Mouse (Mus musculus): ENCODE results near the gene Gng5. TPM values are rescaled to one million over a fixed set of nuclear protein-coding genes. Genes with fewer than 3 reads are reported as not detected.

Gng5 gene
- polyA plus RNA-seq, 1 experiment from 2014 or later: 839 TPM

DNA sequence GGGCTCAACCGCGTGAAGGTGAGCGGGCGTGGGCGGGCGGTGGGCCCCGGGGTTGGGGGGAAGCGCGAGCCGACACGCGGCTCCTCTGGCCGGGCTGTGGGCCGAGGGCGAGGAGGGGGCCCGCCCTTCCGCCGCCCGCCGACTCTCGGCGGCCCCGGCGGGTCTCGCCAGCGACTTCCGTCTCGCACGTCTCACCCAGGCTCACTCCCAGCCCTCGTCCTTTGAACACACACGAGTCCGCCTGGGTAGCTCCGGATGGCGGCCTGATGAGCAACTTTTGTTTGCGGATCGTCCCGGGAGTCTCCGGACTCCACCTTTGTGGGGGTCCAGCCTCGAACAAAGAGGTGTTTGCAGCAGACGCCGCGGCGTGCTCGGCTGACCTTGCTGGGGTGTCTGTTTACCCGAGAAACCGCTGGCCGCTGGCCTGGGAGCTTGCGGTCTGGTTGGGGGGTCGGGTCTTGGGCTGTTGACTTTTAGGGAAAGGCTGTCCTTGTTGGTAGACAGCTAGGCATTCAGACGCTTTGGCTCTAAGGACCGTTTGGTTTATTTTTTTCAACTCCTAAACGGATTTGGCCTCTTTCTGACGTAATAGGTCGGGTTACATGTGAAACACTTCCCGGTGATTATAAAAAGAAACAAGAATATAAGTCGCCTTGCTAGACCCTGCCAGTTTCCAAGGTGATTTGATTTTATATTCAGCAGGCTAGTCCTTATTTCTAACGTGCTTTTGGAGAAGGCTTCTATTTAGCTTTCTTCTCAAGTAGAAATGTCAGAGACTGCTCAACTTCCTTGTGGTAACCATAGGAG, 599 bp downstream of the Gng5 start:
- H3K27ac ChIP-seq (replicated peaks): peak overlapping the region; percentile 96
- peak; percentile 81 for ATAC-seq (ENCODE audit: insufficient number of reproducible peaks, low FRiP score, low TSS enrichment, low read depth)
- under 1% methylated on average over 57 of the region's 57 CpGs for WGBS
- H3K9ac ChIP-seq: peak overlapping the region; percentile 94
- no peaks in the 10 kb centered on the region for H3K9me3 ChIP-seq (replicated peaks)
- peak overlapping the region; percentile 76 for H3K4me3 ChIP-seq (replicated peaks)
- peak overlapping the region; percentile 64 for H3K4me2 ChIP-seq (replicated peaks)
- peaks cover 17% of the 10 kb centered on the region for H3K4me1 ChIP-seq
- H3K36me3 ChIP-seq: peaks cover 11% of the 10 kb centered on the region; the same call in 1 of the 2 replicates
- no peaks in the 10 kb centered on the region for H3K27me3 ChIP-seq

DNA sequence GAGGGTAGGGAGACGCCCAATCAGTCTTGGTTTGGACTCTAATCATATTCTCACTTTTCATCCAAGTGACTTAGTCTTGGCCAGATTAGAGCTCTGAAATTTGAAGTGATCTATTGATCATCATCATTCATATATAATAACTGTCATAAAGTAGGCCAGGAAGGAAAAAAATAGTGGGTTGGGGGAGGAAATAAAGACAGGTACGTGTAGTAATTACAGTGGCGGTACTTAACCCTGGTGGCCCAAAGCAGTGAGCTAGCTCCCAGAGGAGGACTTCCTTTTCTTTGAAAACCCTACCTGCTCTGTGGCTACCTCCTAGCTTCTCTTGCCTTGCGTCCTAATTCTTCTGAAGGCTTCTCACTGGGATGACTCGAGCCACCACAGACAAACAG, 1.2 kb downstream of the Gng5 start:
- peaks cover 17% of the 10 kb centered on the region for H3K4me1 ChIP-seq
- ATAC-seq (ENCODE audit: insufficient number of reproducible peaks, low FRiP score, low TSS enrichment, low read depth): no peak
- H3K27ac ChIP-seq (replicated peaks): peak overlapping the region; percentile 96
- H3K9me3 ChIP-seq (replicated peaks): no peaks in the 10 kb centered on the region
- peaks cover 16% of the 10 kb centered on the region for H3K36me3 ChIP-seq
- 3% methylated on average over 5 of the region's 5 CpGs for WGBS
- H3K9ac ChIP-seq: peak overlapping the region; percentile 94
- peak overlapping the region; percentile 64 for H3K4me2 ChIP-seq (replicated peaks)
- no peaks in the 10 kb centered on the region for H3K27me3 ChIP-seq
- peak overlapping the region; percentile 76 for H3K4me3 ChIP-seq (replicated peaks)

DNA sequence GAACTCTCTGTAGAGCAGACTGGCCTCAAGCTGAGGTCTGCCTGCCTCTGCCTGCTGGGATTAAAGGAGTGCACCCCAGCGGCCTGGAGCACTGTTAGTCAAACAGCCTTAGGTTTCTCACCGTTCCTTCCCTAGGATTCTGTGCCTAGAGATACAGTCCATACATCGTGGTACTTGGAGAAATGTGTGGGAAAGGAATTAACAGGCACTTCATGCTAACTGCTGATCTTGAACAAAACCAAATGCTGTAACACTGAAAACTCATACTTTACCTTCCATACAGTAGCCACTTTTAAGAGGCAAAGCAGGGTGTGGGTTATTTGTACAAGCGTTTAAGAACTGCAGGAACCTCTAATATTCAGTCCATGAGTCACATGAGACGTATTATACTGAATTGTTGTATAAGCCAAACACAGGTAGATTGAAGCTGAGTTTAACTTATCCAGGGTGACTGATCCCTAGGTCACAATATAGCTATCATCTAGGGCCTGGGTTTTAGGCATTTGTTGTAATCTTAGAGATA, 2.1 kb downstream of the Gng5 start:
- Histone ChIP-seq H3K27ac (replicated peaks) (peak overlapping the region; percentile 14; the same call in 1 of the 2 replicates), H3K36me3 (peaks cover 22% of the 10 kb centered on the region), H3K4me1 (peaks cover 17% of the 10 kb centered on the region), H3K4me2 (replicated peaks) (peak overlapping the region; percentile 64), H3K9me3 (replicated peaks) (no peaks in the 10 kb centered on the region), H3K4me3 (replicated peaks) (peak overlapping the region; percentile 76), H3K9ac (no peak overlapping the region), H3K27me3 (no peaks in the 10 kb centered on the region)
- WGBS: 45% methylated on average over 5 of the region's 5 CpGs
- no peak for ATAC-seq (ENCODE audit: insufficient number of reproducible peaks, low FRiP score, low TSS enrichment, low read depth)

DNA sequence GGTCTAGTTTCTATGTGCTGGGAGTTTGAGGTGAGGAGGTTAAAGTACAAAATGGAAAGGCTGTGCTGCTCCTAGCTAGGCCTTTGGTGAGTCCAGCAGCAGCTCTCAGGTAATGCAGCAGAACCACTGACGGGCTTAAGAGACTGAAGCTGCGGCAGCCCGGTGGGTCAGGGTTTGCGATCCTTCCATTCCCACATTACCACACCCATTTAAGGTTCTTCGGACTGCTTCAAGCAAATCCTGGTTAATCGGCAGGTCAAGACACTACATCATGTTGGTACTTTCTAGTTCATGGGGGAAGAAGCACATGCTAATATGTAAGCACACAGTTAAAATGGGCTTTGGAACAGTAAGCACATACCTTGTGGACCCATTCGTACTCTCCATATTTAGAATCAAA, 7.1 kb downstream of the Gng5 start:
- no peak overlapping the region for H3K27ac ChIP-seq (replicated peaks)
- H3K9me3 ChIP-seq (replicated peaks): no peaks in the 10 kb centered on the region
- H3K27me3 ChIP-seq: no peaks in the 10 kb centered on the region
- peaks cover 59% of the 10 kb centered on the region for H3K36me3 ChIP-seq
- no peak overlapping the region for H3K4me3 ChIP-seq (replicated peaks)
- no peak for ATAC-seq (ENCODE audit: insufficient number of reproducible peaks, low FRiP score, low TSS enrichment, low read depth)
- no peak overlapping the region for H3K9ac ChIP-seq
- no peak overlapping the region for H3K4me2 ChIP-seq (replicated peaks)
- H3K4me1 ChIP-seq: 0 out of 2 replicates have a peak, but pooled peaks cover 2% of the 10 kb centered on the region
- WGBS: 93% methylated on average over 7 of the region's 7 CpGs

GRCm38 (mm10) chr3:146520226-146520797, 20.7 kb downstream of the Gng5 start:
- Histone ChIP-seq H3K4me1 (0 out of 2 replicates have a peak, but pooled peaks cover 3% of the 10 kb centered on the region), H3K27me3 (no peaks in the 10 kb centered on the region), H3K4me2 (replicated peaks) (peak overlapping the region; percentile 67), H3K27ac (replicated peaks) (peak overlapping the region; percentile 99), H3K36me3 (peaks cover 17% of the 10 kb centered on the region), H3K9me3 (replicated peaks) (no peaks in the 10 kb centered on the region), H3K4me3 (replicated peaks) (peak overlapping the region; percentile 89), H3K9ac (peak overlapping the region; percentile 69)
- WGBS: 35% methylated on average over 5 of the region's 5 CpGs
- no peak for ATAC-seq (ENCODE audit: insufficient number of reproducible peaks, low FRiP score, low TSS enrichment, low read depth)

DNA sequence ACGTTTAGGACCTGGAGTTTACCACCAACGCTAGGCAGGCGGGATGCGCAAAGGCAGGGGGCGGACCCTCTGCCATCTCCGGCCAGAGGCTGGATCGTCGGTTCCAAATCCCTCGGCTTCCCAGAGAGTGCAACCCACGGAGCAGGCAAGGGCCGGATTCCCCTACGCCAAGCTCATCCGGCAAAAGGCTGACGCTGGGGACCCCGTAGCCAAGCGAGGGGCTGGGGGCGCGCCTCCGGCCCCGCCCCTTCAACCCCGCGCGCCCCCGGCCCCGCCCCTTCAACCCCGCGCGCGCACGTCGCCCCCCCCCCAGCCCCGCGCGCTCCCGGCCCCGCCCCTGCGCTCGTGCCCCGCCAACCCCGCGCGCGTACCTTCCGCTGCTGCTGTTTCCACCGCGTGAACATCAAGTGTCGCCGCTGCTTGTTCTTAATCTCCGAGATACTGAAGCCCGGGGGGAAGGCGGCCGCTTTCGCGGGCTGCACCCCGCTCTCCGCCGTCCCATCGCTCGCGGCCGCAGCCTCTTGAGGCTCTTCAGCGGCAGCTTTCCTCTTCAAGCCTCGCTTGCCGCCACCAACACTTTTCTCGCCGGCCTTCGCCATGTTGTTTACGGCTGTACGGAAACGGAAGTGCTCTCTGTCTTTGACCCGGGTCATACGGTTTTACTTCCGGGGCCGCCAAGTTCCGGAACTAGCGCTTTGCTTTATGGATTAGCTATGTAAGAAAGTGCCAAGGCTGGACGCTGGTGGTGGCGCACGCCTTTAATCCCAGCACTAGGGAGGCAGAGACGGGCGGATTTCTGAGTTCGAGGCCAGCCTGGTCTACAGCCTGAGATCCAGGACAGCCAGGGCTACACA, 21.4 kb downstream of the Gng5 start, which contains the start of gene Rpf1:
Gene Rpf1 (minus strand): TSS at position 632 of the 854 bp plus-strand sequence.
- 0 out of 2 replicates have a peak, but pooled peaks cover 3% of the 10 kb centered on the region for H3K4me1 ChIP-seq
- H3K9ac ChIP-seq: peak within 1 kb of the TSS; percentile 90
- H3K9me3 ChIP-seq (replicated peaks): no peaks in the 10 kb centered on the region
- peak within 1 kb of the TSS; percentile 67 for H3K4me2 ChIP-seq (replicated peaks)
- H3K36me3 ChIP-seq: peaks cover 17% of the 10 kb centered on the region
- H3K27ac ChIP-seq (replicated peaks): peak within 1 kb of the TSS; percentile 99
- H3K27me3 ChIP-seq: no peaks in the 10 kb centered on the region
- peak within 1 kb of the TSS; percentile 89 for H3K4me3 ChIP-seq (replicated peaks)
- under 1% methylated on average over 70 of the region's 82 CpGs for WGBS
- peak; percentile 97 for ATAC-seq (ENCODE audit: insufficient number of reproducible peaks, low FRiP score, low TSS enrichment, low read depth)

DNA sequence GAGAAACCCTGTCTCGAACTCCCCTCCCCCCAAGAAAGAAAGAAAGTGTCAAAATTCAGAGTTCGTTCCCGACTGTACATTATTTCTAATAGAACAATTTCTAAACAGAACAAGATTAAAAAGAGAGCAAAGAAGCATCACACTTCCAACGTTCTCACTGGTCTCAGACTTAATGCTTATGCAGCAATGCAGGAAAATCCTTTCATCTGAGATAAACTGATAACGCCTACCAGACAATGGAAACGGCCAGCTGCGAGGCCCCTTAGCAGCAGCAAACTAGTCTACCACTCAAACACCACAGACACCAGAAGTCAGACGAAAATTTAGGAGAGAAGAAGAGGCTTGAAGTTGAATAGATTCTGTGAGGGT, 22.0 kb downstream of the Gng5 start:
- WGBS: 10% methylated on average over 8 of the region's 8 CpGs
- Histone ChIP-seq H3K4me1 (0 out of 2 replicates have a peak, but pooled peaks cover 3% of the 10 kb centered on the region), H3K9ac (peak overlapping the region; percentile 90; the same call in 1 of the 2 replicates), H3K4me2 (replicated peaks) (peak overlapping the region; percentile 67), H3K36me3 (peaks cover 17% of the 10 kb centered on the region), H3K27me3 (no peaks in the 10 kb centered on the region), H3K4me3 (replicated peaks) (peak overlapping the region; percentile 89), H3K9me3 (replicated peaks) (no peaks in the 10 kb centered on the region), H3K27ac (replicated peaks) (peak overlapping the region; percentile 99)
- ATAC-seq (ENCODE audit: insufficient number of reproducible peaks, low FRiP score, low TSS enrichment, low read depth): no peak

GRCm38 (mm10) chr3:146528335-146528734, 28.7 kb downstream of the Gng5 start:
- Histone ChIP-seq H3K9ac (no peak overlapping the region), H3K9me3 (replicated peaks) (no peaks in the 10 kb centered on the region), H3K4me2 (replicated peaks) (no peak overlapping the region), H3K27me3 (no peaks in the 10 kb centered on the region), H3K27ac (replicated peaks) (no peak overlapping the region), H3K4me1 (no peaks in the 10 kb centered on the region), H3K4me3 (replicated peaks) (no peak overlapping the region), H3K36me3 (no peaks in the 10 kb centered on the region)
- WGBS: 49% methylated on average over 2 of the region's 2 CpGs
- no peak for ATAC-seq (ENCODE audit: insufficient number of reproducible peaks, low FRiP score, low TSS enrichment, low read depth)

- 67% methylated on average over 6 of the region's 6 CpGs for WGBS
- ATAC-seq (ENCODE audit: insufficient number of reproducible peaks, low FRiP score, low TSS enrichment, low read depth): no peak
- no peaks in the 10 kb centered on the region for H3K4me1 ChIP-seq
Measured at GRCm38 (mm10) chr3:146534986-146535385, 35.4 kb downstream of the Gng5 start.

GRCm38 (mm10) chr3:146540521-146541273, 41.1 kb downstream of the Gng5 start:
- H3K9me3 ChIP-seq (replicated peaks): no peaks in the 10 kb centered on the region
- H3K27me3 ChIP-seq: no peaks in the 10 kb centered on the region
- H3K27ac ChIP-seq (replicated peaks): no peak overlapping the region
- no peaks in the 10 kb centered on the region for H3K4me1 ChIP-seq
- no peak overlapping the region for H3K4me3 ChIP-seq (replicated peaks)
- 82% methylated on average over 4 of the region's 4 CpGs for WGBS
- H3K4me2 ChIP-seq (replicated peaks): no peak overlapping the region
- H3K36me3 ChIP-seq: no peaks in the 10 kb centered on the region
- no peak overlapping the region for H3K9ac ChIP-seq
- ATAC-seq (ENCODE audit: insufficient number of reproducible peaks, low FRiP score, low TSS enrichment, low read depth): no peak

More at GRCm38 (mm10) chr3:146534986-146535385, 35.4 kb downstream of the Gng5 start:
- Histone ChIP-seq H3K36me3 (no peaks in the 10 kb centered on the region), H3K9me3 (replicated peaks) (no peaks in the 10 kb centered on the region), H3K9ac (no peak overlapping the region), H3K27ac (replicated peaks) (no peak overlapping the region), H3K4me3 (replicated peaks) (no peak overlapping the region), H3K27me3 (no peaks in the 10 kb centered on the region), H3K4me2 (replicated peaks) (no peak overlapping the region)

Data from embryonic facial prominence, embryonic 15.5 days (tissue).